Mouse (Mus musculus) limb, embryonic 10.5 days (tissue): ENCODE data around the gene Cep152. TPM values are rescaled to one million over a fixed set of nuclear protein-coding genes. Genes with fewer than 3 reads are reported as not detected.

Experiments used
- DNase-seq: peaks from one replicate; pipeline ENCODE4 v3.0.0-alpha.2; 2017; ENCODE audit warnings: low spot score
- H3K27ac ChIP-seq: fragments of 300-500 bp; sonication (generic); 2 replicates; pipeline ENCODE4 v1.5.1; 2016; ENCODE audit warnings: mild to moderate bottlenecking
- H3K27me3 ChIP-seq: fragments of 300-500 bp; sonication (generic); 2 replicates; pipeline ENCODE4 v1.6.1; 2016; ENCODE audit warnings: low read depth, mild to moderate bottlenecking; ENCODE audit not compliant: poor library complexity, severe bottlenecking
- H3K36me3 ChIP-seq: fragments of 300-500 bp; sonication (generic); 2 replicates; pipeline ENCODE4 v1.6.1; 2016; ENCODE audit warnings: mild to moderate bottlenecking, moderate library complexity
- H3K4me1 ChIP-seq: fragments of 300-500 bp; sonication (generic); 2 replicates; pipeline ENCODE4 v1.6.1; 2016
- H3K4me3 ChIP-seq: fragments of 300-500 bp; sonication (generic); 2 replicates; pipeline ENCODE4 v1.5.1; 2016; ENCODE audit warnings: mild to moderate bottlenecking, moderate library complexity
- H3K9me3 ChIP-seq: fragments of 300-500 bp; sonication (generic); replicated peaks from 2 replicates; pipeline ENCODE4 v1.6.1; 2016; ENCODE audit warnings: mild to moderate bottlenecking
- WGBS: fragments of 180-500 bp; shearing (Covaris S2); methylation state at CpG from one replicate; pipeline ENCODE4 v1.1.7; 2016; 5-methylcytosine and 5-hydroxymethylcytosine counted together
- polyA plus RNA-seq: library from polyadenylated mRNA; unstranded; fragments of >200 nt; fragmentation: Nextera tagmentation; extraction: Ambion mirVana; gene quantifications from 2 replicates; pipeline ENCODE4 v1.2.1, GENCODE M21; 2016

The Cep152 gene
- polyA plus RNA-seq, 1 experiment from 2014 or later: 11.1 TPM

DNA sequence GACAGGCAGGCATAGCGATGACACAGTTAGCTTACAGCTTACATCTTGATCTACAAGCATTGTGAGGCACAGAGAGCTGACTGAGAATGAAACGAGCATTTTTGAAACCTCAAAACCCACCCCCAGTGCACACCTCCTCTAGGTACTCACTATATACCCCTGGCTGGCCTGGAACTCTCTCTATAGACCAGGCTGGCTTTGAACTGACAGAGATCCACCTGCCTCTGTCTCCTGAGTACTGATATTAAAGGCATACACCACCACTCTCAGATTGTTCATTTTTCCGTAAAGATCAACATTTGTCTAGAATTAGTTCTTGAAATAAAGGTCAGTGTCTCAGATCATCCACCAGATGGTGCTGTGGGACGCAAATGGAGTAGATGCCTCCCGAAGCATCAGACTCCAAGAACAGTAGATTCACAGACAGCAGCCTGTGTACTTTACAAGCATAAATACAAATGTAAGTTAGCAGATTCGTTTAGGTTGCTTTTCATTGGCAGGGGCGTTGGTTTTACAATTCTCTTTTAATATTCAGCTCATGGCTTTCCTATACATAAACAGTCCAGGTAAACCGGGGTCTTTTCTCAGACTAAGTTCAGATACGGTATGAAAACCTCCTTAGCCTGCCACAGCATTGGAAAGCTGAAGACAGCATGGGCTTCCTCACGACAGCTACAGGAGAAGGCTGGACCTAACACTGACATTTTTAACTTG is 35.1 kb upstream of the Cep152 start:
- 22% methylated on average over 10 of the region's 10 CpGs for WGBS
- Histone ChIP-seq H3K27me3 (no peaks in the 10 kb centered on the region), H3K27ac (peak overlapping the region; percentile 78), H3K4me3 (peak overlapping the region; percentile 47), H3K4me1 (peaks cover 15% of the 10 kb centered on the region), H3K9me3 (no peaks in the 10 kb centered on the region), H3K36me3 (no peaks in the 10 kb centered on the region)
- peak; percentile 71 for DNase-seq

DNA sequence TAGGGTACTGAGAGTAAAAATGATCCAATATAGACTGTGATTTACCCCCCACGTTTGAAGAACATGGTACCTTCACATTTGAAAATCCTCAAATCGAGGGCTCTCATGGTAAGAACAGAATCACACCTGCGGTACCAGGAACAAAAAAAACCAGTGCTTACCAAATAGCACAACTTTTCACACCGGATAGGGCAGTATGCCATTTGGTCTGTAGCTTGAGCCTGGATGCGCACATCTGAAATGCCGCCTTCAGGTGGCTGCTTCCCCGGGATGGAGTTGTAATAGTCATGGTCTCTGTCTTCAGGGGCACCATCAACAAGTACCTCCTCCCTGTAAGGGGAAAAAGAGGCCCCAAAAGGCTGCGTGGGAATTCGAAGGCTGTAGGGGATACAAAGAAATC is 30.5 kb upstream of the Cep152 start:
- H3K27me3 ChIP-seq: no peaks in the 10 kb centered on the region
- 92% methylated on average over 9 of the region's 9 CpGs for WGBS
- DNase-seq: no peak
- no peak overlapping the region for H3K4me3 ChIP-seq
- H3K4me1 ChIP-seq: peaks cover 3% of the 10 kb centered on the region
- H3K9me3 ChIP-seq: no peaks in the 10 kb centered on the region
- H3K36me3 ChIP-seq: no peaks in the 10 kb centered on the region
- H3K27ac ChIP-seq: no peak overlapping the region

DNA sequence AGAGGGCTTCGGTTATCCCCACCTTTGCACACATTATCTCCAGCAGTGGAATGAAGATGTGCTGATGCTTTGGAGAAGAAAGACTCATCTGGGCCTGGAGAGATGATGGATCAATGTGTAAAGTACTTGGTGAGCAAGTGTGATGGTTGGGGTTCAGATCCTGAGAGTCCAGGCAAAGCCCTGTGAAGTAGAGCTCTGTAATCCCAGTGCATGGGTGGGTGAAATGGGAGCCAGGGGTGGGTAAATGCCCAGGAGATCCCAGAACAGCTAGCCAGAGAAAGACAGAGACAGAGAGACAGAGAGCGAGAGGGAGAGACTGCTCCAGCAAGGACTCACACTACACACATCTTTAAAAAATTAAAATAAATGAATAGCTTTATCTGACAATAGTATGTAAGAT is 28.4 kb upstream of the Cep152 start:
- Histone ChIP-seq H3K9me3 (no peaks in the 10 kb centered on the region), H3K36me3 (no peaks in the 10 kb centered on the region), H3K27ac (no peak overlapping the region), H3K27me3 (no peaks in the 10 kb centered on the region), H3K4me1 (no peaks in the 10 kb centered on the region), H3K4me3 (no peak overlapping the region)
- DNase-seq: no peak
- WGBS: 88% methylated on average over 2 of the region's 2 CpGs

DNA sequence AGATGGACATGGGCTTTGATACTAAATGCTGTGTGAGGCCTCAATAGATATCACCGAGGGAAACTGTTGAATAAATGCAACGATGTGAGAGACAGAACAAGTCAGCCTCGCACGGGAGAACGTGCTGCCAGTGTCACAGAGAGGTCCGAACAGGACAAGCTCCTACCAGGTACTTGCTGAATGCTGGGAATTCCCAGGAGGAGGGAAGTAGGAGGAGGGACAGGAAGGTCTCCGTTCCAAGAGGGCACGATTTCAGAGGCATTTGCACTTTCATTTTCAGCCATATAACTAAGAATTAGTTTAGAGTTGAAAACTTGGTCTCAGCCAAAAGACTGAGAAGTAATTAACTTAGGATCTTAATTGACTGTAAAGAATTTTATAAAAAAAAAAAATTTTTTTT is 26.6 kb upstream of the Cep152 start:
- H3K27ac ChIP-seq: no peak overlapping the region
- no peaks in the 10 kb centered on the region for H3K27me3 ChIP-seq
- DNase-seq: no peak
- H3K36me3 ChIP-seq: no peaks in the 10 kb centered on the region
- 88% methylated on average over 8 of the region's 8 CpGs for WGBS
- H3K4me3 ChIP-seq: no peak overlapping the region
- H3K4me1 ChIP-seq: no peaks in the 10 kb centered on the region
- H3K9me3 ChIP-seq: no peaks in the 10 kb centered on the region

- no peaks in the 10 kb centered on the region for H3K9me3 ChIP-seq
- DNase-seq: no peak
- no peak overlapping the region for H3K4me3 ChIP-seq
- no peaks in the 10 kb centered on the region for H3K4me1 ChIP-seq
- no peaks in the 10 kb centered on the region for H3K27me3 ChIP-seq
- WGBS: 91% methylated on average over 14 of the region's 14 CpGs
- no peaks in the 10 kb centered on the region for H3K36me3 ChIP-seq
- H3K27ac ChIP-seq: no peak overlapping the region
These were observed 25.9 kb upstream of the Cep152 start for GRCm38 (mm10) chr2:125650742-125651352.

DNA sequence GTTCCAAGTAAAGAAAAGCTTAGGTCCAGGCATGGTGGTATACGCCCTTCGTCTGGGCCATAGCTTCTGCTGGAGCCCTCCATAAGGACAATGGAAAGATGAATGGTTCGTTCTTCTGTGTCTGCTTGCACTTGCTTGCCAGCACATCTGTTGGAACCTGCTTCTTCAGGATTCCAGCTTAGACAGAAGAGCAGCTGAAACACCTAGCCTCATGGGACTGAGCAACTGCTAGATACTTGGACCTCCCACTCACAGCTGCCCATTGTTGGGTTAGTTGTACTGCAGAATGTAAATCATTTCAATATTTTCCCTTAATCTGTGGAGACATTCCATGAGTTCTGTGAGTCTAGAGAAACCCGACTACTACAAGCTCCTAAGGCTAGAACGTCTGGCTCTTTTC is 25.1 kb upstream of the Cep152 start:
- DNase-seq: no peak
- H3K4me3 ChIP-seq: no peak overlapping the region
- H3K27me3 ChIP-seq: no peaks in the 10 kb centered on the region
- no peaks in the 10 kb centered on the region for H3K9me3 ChIP-seq
- no peaks in the 10 kb centered on the region for H3K36me3 ChIP-seq
- no peaks in the 10 kb centered on the region for H3K4me1 ChIP-seq
- 91% methylated on average over 5 of the region's 5 CpGs for WGBS
- no peak overlapping the region for H3K27ac ChIP-seq

DNA sequence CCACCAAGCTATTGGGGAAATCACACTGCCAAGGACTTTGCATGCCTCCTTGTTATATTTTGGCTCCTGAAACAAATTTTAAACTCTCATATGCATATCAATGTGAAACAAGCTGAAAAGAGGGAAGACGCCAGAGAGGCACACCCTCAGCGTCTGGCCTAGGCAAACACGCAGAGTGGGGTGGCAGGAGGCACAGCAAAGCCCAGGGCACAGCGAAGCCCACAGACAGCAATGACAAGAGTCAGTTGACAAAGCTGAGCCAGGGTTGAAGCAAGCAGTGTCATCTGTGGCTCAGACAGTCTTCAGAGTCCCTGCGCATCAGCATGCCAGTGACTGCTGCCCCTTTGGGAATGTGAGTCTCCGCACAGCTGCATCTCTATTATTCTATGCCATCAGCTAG is 20.0 kb upstream of the Cep152 start:
- H3K4me1 ChIP-seq: no peaks in the 10 kb centered on the region
- no peaks in the 10 kb centered on the region for H3K27me3 ChIP-seq
- no peaks in the 10 kb centered on the region for H3K36me3 ChIP-seq
- no peak for DNase-seq
- H3K9me3 ChIP-seq: no peaks in the 10 kb centered on the region
- no peak overlapping the region for H3K27ac ChIP-seq
- no peak overlapping the region for H3K4me3 ChIP-seq
- WGBS: 89% methylated on average over 6 of the region's 6 CpGs

GRCm38 (mm10) chr2:125637331-125637730 is 12.4 kb upstream of the Cep152 start:
- 88% methylated on average over 7 of the region's 7 CpGs for WGBS
- no peaks in the 10 kb centered on the region for H3K36me3 ChIP-seq
- no peaks in the 10 kb centered on the region for H3K27me3 ChIP-seq
- no peak overlapping the region for H3K27ac ChIP-seq
- no peak for DNase-seq
- no peaks in the 10 kb centered on the region for H3K4me1 ChIP-seq
- no peaks in the 10 kb centered on the region for H3K9me3 ChIP-seq
- H3K4me3 ChIP-seq: no peak overlapping the region

DNA sequence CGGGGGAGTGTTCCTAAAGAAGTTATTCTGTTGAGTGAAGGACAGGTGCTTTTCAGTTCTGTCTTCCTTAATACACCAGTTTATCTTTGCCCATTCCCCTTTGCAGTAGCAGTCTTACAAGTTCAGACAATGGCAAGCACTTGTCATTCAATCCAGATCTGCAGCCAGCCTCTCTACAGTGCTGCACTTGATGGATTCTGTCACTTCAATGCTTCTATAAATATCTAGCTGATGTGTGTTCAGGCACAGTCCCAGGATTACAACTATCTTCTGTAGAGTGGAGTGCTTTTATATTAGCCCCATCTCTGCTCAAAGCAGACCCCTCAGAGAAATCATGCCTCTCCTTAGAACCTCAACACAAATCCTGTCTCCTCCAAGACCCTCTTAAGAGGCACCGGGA is 5.1 kb upstream of the Cep152 start:
- WGBS: 97% methylated on average over 2 of the region's 2 CpGs
- H3K36me3 ChIP-seq: no peaks in the 10 kb centered on the region
- DNase-seq: no peak

GRCm38 (mm10) chr2:125628487-125628886 is 3.6 kb upstream of the Cep152 start:
- Histone ChIP-seq H3K27me3 (no peaks in the 10 kb centered on the region), H3K9me3 (no peaks in the 10 kb centered on the region), H3K4me3 (no peak overlapping the region), H3K27ac (no peak overlapping the region), H3K4me1 (peaks cover 14% of the 10 kb centered on the region), H3K36me3 (no peaks in the 10 kb centered on the region)
- no peak for DNase-seq
- WGBS: 88% methylated on average over 6 of the region's 6 CpGs

More for the DNA sequence above, 5.1 kb upstream of the Cep152 start:
- Histone ChIP-seq H3K9me3 (no peaks in the 10 kb centered on the region), H3K4me3 (no peak overlapping the region), H3K27ac (no peak overlapping the region), H3K27me3 (no peaks in the 10 kb centered on the region), H3K4me1 (0 out of 2 replicates have a peak, but pooled peaks cover 6% of the 10 kb centered on the region)

GRCm38 (mm10) chr2:125626536-125626935 is 1.6 kb upstream of the Cep152 start:
- H3K36me3 ChIP-seq: 0 out of 2 replicates have a peak, but pooled peaks cover 6% of the 10 kb centered on the region
- 82% methylated on average over 4 of the region's 4 CpGs for WGBS

GRCm38 (mm10) chr2:125624127-125624685 is 707 bp downstream of the Cep152 start:
- H3K36me3 ChIP-seq: peaks cover 20% of the 10 kb centered on the region
- no peaks in the 10 kb centered on the region for H3K27me3 ChIP-seq
- peak overlapping the region; percentile 80 for H3K4me3 ChIP-seq
- no peaks in the 10 kb centered on the region for H3K9me3 ChIP-seq
- DNase-seq: no peak
- WGBS: 9% methylated on average over 9 of the region's 9 CpGs
- peaks cover 32% of the 10 kb centered on the region for H3K4me1 ChIP-seq
- peak overlapping the region; percentile 89 for H3K27ac ChIP-seq

More at GRCm38 (mm10) chr2:125626536-125626935, 1.6 kb upstream of the Cep152 start:
- no peaks in the 10 kb centered on the region for H3K27me3 ChIP-seq
- no peaks in the 10 kb centered on the region for H3K9me3 ChIP-seq
- H3K4me3 ChIP-seq: no peak overlapping the region
- H3K27ac ChIP-seq: no peak overlapping the region
- peaks cover 20% of the 10 kb centered on the region for H3K4me1 ChIP-seq
- no peak for DNase-seq

DNA sequence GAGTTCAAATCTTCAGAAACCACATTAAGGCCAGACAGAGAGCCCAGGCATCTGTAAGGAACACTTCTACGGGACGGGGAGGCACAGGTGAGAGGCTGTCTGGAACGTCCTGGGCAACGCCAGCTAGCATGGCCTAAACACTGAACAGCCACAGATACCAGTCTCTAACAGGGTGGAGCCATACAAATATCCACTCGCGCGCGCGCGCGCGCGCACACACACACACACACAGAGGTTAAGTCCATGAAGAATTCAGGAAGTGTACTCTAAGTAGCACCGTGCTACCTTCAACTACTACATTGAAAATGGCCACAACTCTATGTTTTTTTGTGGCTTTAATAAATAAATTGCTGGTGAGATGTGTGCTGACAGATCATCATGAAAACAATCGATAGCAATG is 1.7 kb downstream of the Cep152 start:
- no peaks in the 10 kb centered on the region for H3K9me3 ChIP-seq
- H3K4me3 ChIP-seq: 0 out of 2 replicates have a peak overlapping the region, but pooled peaks have one; percentile 80

More for the DNA sequence above, 1.7 kb downstream of the Cep152 start:
- WGBS: 96% methylated on average over 15 of the region's 15 CpGs
- H3K27ac ChIP-seq: no peak overlapping the region
- peaks cover 32% of the 10 kb centered on the region for H3K4me1 ChIP-seq
- no peaks in the 10 kb centered on the region for H3K27me3 ChIP-seq
- DNase-seq: no peak
- peaks cover 30% of the 10 kb centered on the region for H3K36me3 ChIP-seq
